Mouse (Mus musculus) small intestine, adult 2 months (tissue): Measurements from ENCODE around the gene Car4.

Experiments used
- CTCF ChIP-seq: fragments of 200-500 bp; IDR thresholded peaks from 2 replicates; pipeline ENCODE4 v1.5.1; 2012; ENCODE audit warnings: low read depth, mild to moderate bottlenecking, control low read depth, inconsistent platforms, low read length, moderate library complexity, mixed read lengths; ENCODE audit not compliant: insufficient replicate concordance, insufficient read length; ENCODE audit errors: extremely low read depth
- POLR2A ChIP-seq: fragments of 200-500 bp; IDR thresholded peaks from 2 replicates; pipeline ENCODE4 v1.6.1; 2012; ENCODE audit warnings: low read depth, mild to moderate bottlenecking, control low read depth, inconsistent platforms, low read length, moderate library complexity

GRCm38 (mm10) chr11:84972067-84972466 lies 14.5 kb downstream of the Car4 start:
- TF ChIP-seq POLR2A (no peak), CTCF (no peak)
